Mouse (Mus musculus) ovary, postnatal 10 days (tissue): ENCODE data around the gene Lca5l.
A peak's percentile ranks its signal among the peaks of the same experiment; 100 is the strongest.

ENCODE experiments used
- DNase-seq: peaks from one replicate; pipeline ENCODE4 v3.0.0; 2022; ENCODE audit warnings: low spot score

Gene Lca5l

GRCm38 (mm10) chr16:96191531-96192506 is at the start of gene Lca5l:
TSS of gene Lca5l (minus strand) at chr16:96192271.
- DNase-seq = peak; percentile 99

GRCm38 (mm10) chr16:96235366-96235970 is 43.4 kb upstream of the Lca5l start, which contains the start of gene B3galt5:
TSS of gene B3galt5 (plus strand) at chr16:96235801.
- DNase-seq = no peak

GRCm38 (mm10) chr16:96233996-96234395 is 41.9 kb upstream of the Lca5l start:
- no peak for DNase-seq

GRCm38 (mm10) chr16:96231974-96232373 is 39.9 kb upstream of the Lca5l start:
- no peak for DNase-seq

GRCm38 (mm10) chr16:96231251-96231650 is 39.2 kb upstream of the Lca5l start:
- no peak for DNase-seq

GRCm38 (mm10) chr16:96230411-96230810 is 38.3 kb upstream of the Lca5l start:
- peak; percentile 30 for DNase-seq

- DNase-seq = no peak
These were observed 37.0 kb upstream of the Lca5l start for GRCm38 (mm10) chr16:96229044-96229555.

GRCm38 (mm10) chr16:96228438-96228837 is 36.4 kb upstream of the Lca5l start:
- no peak for DNase-seq

- DNase-seq = no peak
These were observed 30.4 kb upstream of the Lca5l start for GRCm38 (mm10) chr16:96222452-96222851.

- DNase-seq = no peak
These were observed 29.9 kb upstream of the Lca5l start for GRCm38 (mm10) chr16:96221959-96222358.

- DNase-seq = no peak
These were observed 29.4 kb upstream of the Lca5l start for GRCm38 (mm10) chr16:96221491-96221890.

GRCm38 (mm10) chr16:96213027-96213426 is 21.0 kb upstream of the Lca5l start:
- DNase-seq = no peak

GRCm38 (mm10) chr16:96210856-96211255 is 18.8 kb upstream of the Lca5l start:
- DNase-seq = no peak

GRCm38 (mm10) chr16:96209789-96210188 is 17.7 kb upstream of the Lca5l start:
- DNase-seq = no peak

- no peak for DNase-seq
These were observed 9.6 kb upstream of the Lca5l start for GRCm38 (mm10) chr16:96201485-96202232.

GRCm38 (mm10) chr16:96200702-96201028 is 8.6 kb upstream of the Lca5l start:
- DNase-seq = no peak

- peak; percentile 45 for DNase-seq
These were observed 8.0 kb upstream of the Lca5l start, which contains the start of gene Sh3bgr for GRCm38 (mm10) chr16:96199913-96200701. TSS of gene Sh3bgr (plus strand) at chr16:96200450.

- DNase-seq = no peak
These were observed 4.5 kb downstream of the Lca5l start for GRCm38 (mm10) chr16:96187619-96188018.

GRCm38 (mm10) chr16:96179156-96179555 is 12.9 kb downstream of the Lca5l start:
- no peak for DNase-seq

GRCm38 (mm10) chr16:96175399-96175798 is 16.7 kb downstream of the Lca5l start:
- DNase-seq = no peak

- DNase-seq = no peak
These were observed 18.4 kb downstream of the Lca5l start for GRCm38 (mm10) chr16:96173648-96174047.
